Mouse (Mus musculus) CD4-positive, CD25-positive, alpha-beta regulatory T cell, adult 4 months (primary cell): ENCODE measurements around the gene Spg7. TPM values are rescaled to one million over a fixed set of nuclear protein-coding genes. Genes with fewer than 3 reads are reported as not detected.
A peak's percentile ranks its signal among the peaks of the same experiment; 100 is the strongest.
"Not testable (repeated sequence)": the region's sequence is repeated elsewhere in the genome, so short reads cannot be mapped to it uniquely, and the experiment has no call there.

Experiments used
- ATAC-seq: one replicate; pipeline ENCODE4 v1.8.0; 2017
- polyA plus RNA-seq, 2 experiments: library from polyadenylated mRNA; unstranded; fragments of 100-300 nt; shearing (Covaris generic); gene quantifications; one replicate each; pipeline ENCODE4 v1.2.1; 2017

Spg7 gene
- polyA plus RNA-seq, 2 experiments from 2014 or later, result 24.4 to 29.0 TPM

DNA sequence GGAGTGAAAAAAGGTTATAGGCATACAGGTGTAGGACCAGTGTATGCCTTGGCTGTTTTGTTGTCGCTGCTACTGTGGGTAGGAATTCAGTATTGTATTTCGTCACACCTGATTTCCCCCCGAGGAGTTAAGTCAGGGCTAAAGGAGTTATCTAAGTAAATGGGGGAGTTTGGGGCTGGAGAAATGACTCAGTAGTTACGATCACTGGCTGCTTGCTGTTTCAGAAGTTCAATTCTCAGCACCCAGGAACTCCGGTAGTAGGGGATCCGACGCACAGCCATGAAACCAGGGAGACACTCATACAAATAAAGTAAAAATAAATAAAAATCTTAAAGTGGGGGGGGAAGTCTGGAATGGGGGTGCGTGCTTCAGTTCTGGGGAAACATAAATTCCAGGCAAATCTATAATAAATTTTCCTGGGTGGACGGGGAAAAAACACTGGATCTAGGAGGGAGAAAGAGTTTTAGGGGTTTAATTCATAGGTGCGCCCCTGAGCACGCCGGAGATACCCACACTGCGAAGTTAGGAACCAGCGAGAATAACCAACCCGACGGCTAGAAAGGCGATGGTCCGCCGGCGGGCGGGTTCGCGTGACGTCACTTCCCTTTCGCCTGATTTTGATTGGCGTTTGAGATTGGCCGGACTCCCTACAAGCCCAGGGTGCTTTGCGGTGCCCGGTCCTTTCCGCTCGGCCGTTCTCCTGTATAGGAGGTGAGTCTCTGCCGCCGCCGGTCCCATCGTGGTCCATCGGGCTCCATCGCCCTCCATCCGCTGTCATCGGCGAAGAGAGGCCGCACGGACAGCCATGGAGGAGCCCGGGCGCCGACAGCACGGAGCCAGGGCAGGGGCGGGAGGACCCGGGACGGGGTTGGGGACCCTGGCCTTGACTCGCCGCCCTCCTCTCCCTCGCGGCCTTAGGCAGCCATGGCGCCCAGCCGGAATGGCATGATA lies 39.3 kb downstream of the Spg7 start, which contains the start of gene Rpl13:
Rpl13 (plus strand) TSS at position 616 of the 951 bp plus-strand sequence.
- peak; percentile 72 for ATAC-seq

DNA sequence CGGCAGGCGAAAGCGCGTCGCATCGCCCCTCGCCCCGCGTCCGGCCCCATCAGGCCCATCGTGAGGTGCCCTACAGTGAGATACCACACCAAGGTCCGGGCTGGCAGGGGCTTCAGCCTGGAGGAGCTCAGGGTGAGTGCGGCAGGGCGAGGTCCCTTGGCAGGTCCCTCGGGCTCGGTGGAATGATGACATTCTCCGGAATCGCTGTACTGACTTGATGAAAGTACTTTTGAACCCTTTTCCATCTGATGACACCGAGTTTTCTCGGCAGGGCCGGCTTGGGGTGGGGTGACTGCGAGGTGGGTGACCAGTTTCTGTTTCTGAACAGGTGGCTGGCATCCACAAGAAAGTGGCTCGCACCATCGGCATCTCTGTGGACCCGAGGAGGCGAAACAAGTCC lies 40.1 kb downstream of the Spg7 start:
- ATAC-seq, result not testable (repeated sequence)

DNA sequence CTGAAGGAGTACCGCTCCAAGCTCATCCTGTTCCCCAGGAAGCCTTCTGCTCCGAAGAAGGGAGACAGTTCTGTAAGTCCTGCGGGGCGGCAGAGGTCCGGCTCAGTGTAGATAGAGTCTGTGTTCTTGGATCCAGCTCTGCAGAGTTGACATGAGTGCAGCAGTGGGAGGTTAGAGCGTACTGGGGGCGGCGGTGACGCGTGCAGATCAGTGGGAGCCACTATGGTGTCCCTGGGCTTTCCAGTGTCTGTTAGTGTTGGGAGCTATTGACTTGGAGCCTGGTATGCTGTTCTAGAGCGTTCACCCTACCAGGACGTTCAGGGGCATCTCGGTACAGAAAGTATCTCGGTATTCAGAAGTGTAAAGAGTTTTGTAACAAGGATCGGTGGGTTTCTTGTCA lies 40.5 kb downstream of the Spg7 start:
- ATAC-seq, result no peak

DNA sequence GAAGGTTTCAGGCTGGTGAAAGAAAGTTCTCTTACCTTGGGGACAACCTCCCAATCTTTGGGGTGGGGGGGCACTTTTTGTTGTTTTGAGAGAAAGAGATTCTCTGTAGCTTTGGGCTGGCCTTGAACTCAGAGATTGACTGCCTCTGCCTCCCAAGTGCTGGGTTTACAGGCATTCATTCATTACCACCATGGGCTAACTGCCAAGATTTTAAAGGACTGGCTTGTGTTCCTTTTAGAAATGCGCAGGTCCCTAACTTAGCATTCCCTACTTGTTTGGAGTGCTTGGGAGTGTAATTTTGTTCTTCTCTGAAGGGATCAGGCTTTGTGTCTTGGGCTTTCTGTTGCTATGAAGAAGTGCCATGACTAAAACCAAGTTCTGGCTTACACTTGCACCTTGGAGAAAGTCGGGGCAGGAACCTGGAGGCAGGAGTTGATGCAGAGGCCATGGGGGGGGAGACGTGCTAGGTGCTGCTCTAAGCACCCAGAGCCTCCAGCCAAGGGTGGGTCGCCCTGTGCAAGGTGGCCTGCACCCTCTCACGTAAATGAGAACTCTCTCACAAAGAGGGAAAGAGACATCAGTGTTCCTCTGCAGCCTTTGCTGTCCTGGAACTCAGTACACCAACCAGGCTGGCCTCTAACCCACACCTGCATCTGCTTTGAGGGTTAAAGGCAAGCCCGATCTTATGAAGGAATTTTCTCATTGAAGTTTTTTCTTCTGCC lies 41.5 kb downstream of the Spg7 start:
- ATAC-seq, result no peak

DNA sequence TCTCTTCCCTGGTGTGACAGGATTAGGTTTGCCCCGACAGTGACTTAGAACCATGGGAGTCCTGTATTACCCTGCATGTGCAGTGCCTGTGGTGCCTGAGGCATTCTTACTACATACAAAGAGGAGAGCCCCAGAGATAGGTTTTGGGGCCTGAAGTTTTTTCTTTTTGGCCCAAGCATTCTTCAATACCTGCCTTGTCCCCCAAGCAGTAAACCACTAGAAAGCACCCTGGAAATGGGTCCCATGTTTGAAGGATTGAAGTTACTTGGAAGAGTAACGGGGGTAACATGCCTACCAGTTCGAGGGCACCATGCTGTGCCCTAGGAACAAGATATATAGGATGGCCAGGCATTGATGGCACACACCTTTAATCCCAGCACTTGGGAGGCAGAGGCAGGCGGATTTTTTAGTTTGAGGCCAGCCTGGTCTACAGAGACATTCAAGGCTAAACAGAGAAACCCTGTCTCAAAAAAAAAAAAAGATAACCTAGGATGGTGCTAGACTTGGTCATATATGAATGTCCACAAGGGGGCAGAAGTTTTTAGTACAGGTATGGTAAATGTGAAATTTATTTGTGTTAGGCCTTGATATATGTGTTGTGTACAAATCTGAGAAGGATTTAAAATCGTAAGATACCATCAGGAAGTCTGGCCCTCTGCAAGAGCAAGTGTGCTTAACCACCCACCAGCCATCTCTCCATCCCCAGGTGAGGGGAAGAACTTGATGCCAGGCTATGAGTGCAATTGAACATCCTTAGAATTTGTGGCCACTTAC lies 43.0 kb downstream of the Spg7 start:
- peak; percentile 29 for ATAC-seq

DNA sequence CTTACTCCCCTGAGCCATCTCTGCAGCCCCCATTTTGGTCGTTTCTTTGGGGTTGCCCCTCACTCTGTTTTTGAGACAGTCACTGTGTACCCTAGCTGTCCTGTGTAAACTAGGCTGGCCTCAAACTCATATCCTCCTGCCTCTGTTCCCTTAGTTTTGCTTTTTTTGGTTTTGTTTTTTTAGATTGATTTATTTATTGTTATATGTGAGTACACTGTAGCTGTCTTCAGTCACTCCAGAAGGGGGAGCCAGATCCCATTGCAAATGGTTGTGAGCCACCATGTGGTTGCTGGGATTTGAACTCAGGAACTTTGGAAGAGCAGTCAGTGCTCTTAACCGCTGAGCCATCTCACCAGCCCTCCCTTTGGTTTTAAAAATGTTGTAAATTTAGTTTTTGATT lies 43.8 kb downstream of the Spg7 start:
- ATAC-seq, result no peak

DNA sequence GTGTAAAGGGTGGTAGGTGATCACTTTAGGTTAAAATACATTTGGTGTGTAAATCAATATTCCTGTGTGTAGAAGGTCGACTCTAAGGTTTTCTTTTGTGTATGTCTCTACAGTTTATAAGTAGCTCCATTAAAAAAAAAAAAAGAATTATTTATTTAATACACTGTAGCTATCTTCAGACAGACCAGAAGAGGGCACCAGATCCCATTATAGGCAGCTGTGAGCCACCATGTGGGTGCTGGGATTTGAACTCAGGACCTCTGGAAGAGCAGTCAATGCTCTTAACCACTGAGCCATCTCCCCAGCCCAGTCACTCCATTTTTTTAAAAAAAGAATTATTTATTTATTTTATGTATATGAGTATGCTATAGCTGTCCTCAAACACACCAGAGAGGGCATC lies 45.3 kb downstream of the Spg7 start:
- no peak for ATAC-seq

DNA sequence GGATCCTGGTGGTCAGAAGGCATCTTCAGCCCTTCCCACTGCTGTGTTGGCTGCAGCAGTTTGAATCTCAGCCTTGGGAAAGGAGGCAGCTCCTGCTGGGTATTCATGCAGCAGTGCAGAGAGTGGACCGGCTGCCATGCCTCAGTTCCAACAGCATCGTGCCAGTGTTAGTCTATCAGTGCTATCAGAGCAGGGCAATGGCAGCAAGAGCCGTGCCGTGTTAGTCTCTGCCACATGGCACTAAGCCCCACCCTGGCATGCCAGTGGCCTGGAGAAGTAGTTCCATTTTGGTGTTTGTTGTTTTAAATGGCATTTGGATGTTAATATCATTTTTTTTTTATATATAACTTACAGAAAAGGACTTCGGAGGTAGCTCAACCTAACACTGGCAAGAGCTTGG lies 46.2 kb downstream of the Spg7 start:
- no peak for ATAC-seq

DNA sequence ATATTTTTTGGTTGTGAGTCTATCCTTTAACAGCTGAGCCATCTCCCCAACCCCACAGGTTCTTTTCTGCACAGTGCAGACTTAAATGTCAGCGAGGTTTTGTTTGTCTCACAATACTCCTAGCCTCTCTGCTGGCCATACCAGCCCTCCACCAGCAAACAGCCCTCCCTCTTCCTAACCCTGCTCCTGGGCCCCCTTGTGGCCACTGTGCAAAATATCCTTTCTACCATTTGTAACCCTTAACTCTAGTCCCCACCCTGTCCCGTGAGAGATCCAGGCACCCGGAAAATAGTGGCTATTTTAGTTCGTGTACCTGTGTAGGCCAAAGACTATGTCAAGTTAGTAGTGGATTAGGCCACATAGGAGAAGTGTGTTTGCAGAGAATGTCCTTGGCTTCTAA lies 47.9 kb downstream of the Spg7 start:
- peak; percentile 67 for ATAC-seq

DNA sequence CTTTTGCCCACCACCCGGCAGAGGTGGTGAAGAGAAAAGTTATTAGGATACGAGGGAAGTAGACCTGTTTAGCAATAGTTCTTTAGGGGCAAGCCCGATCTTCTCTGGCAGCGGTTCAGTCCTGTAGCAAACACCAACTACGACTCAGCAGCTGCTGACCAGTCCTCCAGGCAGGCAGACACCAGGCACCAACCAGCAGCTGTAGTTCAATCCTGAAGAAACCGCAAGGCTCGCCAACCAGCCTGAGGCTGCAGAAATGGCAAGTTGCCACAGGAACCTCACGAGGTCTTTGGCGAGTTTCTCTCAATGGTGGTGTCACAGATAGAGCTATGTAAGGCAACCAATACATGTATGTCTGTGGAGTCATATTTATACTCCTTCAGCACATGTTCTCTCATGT lies 50.1 kb downstream of the Spg7 start:
- no peak for ATAC-seq

DNA sequence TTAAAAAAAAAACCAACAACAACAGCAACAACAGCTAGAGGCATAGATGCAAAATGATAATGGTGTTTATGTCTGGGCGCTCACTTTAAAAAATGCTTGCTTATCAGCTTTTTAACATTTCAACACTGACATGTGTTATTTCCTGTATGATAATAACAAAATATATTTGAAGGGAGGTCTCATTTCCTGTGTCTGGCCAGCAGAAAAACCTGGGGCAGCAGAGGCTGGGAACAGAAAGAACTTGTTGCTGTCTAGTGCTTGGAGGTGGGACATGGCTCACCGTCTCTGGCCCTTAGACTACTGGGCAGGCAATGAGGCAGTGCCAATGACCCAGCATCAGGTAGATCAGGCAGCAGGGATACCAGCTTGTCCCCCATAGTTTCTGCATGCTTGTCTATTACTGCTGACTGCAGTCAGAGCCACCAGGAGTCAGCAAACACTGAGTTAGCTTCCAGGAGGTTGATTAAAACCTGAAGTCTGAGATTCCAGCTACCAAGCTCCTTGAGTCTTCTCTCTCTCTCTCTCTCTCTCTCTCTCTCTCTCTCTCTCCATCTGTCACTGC lies 51.2 kb downstream of the Spg7 start:
- ATAC-seq, result peak; percentile 58

DNA sequence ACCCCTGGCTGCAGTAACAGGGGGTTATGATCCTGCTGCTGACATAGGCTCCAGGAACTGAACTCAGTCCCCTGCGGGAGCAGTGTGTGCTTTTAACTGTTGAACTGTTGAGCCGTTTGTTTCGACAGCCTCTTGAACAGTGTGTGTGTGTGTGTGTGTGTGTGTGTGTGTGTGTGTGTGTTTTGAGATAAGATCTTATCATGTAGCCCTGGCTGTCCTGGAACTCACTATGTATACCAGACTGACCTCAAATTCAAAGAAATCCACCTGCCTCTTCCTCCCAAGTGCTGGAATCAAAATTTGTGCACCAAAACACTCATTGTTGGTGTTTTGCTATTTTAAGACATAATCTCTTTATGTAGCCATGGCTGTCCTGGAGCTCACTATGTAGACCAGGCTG lies 51.9 kb downstream of the Spg7 start:
- no peak for ATAC-seq

DNA sequence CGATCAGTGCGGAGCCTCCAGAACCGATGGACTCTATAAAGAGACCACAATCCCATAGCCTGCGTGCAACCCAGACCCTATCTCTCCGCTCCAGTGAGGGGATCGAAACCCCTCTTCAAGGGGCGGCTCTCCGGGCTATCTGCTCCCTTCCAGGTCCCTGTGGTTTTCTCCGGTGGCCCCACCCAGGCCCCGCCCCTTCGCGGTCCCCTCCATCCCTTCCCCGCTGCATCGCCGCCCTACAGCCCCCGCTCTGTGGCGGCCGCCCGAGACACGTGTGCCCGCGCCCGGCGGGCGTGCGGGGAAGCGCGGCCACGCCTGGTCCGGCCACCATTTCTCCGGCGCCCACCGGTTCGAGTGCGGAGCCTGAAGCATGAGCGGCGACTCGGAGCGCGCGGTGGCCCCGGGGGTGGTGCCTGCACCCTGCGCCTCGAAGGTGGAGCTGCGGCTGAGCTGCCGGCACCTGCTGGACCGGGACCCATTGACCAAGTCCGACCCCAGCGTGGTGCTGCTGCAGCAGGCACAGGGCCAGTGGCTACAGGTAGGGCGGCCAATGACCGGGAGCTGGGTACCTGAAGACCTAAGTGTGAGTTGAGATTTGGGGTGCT lies 54.5 kb downstream of the Spg7 start, which contains the start of gene Cpne7:
Cpne7 (plus strand) TSS at position 248 of the 605 bp plus-strand sequence.
- ATAC-seq, result peak; percentile 27

DNA sequence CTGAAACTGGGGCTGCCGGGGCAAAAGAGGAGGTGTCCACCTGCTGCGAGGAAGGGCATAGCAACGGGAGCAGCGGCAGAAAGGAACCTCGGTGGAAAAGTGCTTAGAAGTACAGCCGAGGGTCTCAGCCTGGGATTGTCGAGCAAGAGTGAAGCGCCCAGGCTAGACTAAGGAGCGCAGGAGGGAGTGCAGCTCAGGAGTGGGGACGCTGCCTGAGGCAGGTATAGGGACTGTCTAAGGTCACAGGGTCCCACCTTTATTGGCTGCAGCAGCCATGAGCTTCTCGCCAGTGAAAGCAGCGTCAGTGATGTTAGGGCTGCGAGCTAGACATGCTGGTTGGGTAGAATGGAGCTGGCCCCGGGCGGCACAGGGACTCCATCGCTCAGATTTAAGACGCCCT lies 55.0 kb downstream of the Spg7 start:
- ATAC-seq, result no peak

DNA sequence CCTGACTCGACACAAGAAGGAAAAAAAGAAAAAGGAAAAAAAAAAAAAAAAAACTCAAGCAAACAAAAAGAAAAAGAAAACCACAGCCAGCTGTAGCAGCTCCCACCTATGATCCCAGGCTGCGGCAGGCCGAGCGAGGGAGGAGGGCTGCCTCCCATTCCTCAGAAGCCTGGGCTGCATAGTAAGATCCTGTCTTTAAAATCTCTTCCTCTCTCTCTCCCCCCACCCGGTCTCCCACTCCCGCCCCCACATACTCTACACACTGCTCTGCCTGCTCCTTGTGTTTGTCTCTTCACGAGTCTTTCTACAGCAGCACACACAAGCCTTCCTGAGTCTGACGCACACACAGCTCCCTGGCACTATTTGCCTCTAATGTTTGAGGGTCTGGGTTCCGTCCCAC lies 59.3 kb downstream of the Spg7 start:
- no peak for ATAC-seq

DNA sequence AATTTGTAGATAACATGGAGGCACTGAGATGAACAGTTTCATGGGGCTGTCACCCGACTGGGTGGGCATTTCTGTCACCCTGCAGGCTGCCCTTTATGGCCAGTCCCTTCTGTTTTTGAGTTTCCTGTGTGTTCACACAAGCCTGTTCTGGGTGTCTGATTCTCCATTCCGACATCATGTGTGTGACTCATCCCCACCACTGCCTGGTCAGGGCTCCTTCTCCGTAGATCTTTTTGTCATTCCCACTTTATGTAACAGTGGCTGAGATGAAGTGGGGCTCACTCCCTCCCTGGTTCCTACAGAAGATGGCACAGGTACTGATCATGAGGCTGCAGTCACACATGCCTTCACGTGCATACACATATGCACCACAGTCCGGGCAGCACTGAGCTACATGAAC lies 59.9 kb downstream of the Spg7 start:
- ATAC-seq, result no peak

DNA sequence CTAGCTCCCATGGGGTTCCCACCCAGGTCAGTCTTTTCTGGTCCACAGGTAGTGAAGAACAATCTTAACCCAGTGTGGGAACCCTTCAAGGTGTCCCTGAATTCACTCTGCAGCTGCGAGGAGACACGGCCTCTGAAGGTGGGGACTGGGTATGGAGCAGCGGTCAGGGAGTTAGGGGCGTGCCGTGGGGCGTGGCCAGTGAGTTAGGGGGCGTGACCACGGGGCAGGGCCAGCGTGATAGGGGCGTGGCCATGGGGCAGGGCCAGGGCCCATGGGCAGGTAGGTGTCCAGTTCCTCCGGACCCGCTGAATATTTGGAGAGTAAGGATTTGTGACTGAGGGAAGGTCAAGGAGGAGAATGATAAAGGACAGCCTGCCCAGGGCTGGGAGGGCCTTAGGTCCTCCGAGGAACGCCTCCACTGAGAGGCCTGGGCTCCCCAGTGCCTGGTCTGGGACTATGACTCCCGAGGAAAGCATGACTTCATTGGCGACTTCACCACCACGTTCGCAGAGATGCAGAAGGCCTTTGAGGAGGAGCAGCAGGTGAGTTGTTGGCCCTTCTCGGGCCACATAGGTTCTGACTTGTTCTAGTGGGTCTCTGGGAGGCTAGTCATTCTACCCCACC lies 63.6 kb downstream of the Spg7 start:
- ATAC-seq, result no peak

DNA sequence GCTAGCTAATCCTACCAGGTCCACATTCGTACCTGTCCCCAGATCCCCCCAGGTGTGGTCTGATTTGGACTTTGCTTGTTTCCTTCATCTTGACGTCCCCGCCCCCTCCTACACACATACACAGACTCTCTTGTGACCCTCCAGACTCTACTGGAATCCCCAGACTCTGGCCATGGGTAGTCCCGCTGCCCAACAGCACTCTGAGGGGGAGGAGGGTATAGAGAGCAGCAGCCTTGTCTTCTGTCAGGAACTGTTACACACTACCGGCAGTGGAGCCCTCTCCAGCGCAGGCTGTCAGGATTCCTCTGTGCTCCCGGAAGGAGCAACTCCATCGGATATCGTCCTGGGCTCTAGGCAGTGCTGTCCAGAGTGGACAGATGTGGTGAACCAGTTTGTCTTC lies 68.3 kb downstream of the Spg7 start:
- no peak for ATAC-seq

DNA sequence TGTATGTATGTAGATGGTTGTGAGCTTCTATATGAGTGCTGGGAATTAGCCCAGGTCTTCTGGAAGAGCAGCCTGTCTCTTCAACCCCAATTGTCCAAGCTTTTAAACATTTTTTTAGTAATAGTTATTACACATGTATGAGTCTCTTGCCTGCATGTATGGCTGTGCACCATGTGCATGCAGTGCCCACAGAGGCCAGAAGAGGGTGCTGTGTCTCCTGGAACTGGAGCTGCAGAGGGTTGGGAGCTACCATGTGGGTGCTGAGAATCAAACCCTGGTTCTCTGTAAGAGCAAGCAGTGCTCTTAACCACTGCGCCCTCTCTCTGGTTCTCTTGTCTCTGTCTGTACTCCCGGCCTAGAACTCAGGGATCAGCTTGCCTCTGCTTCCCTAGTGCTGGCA lies 70.2 kb downstream of the Spg7 start:
- no peak for ATAC-seq

DNA sequence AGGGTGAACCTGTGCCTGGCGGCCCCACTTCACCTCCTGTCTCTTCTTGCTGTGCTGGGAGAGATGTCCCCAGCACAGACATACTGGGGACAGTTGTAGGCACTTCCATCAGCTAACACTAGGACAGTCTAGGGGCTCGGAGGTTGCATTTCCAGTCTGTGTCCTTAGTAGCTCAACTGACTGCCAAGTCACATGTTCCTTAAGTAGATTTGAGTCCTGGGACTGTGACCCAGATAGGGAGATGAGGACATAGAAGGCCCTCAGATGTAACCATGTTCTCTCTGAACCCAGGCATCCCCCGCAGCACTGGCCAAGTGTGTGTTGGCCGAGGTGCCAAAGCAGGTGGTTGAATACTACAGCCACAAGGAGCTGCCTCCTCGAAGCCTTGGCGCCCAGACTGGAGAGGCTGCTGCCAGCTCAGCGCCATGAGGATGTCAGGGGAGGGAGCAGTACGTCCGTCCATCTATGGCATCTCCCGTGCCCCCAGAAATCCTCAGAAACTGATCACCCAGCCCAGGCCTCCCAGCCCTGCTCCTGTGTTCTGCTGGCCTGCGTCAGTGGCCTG lies 71.5 kb downstream of the Spg7 start:
- ATAC-seq, result no peak

DNA sequence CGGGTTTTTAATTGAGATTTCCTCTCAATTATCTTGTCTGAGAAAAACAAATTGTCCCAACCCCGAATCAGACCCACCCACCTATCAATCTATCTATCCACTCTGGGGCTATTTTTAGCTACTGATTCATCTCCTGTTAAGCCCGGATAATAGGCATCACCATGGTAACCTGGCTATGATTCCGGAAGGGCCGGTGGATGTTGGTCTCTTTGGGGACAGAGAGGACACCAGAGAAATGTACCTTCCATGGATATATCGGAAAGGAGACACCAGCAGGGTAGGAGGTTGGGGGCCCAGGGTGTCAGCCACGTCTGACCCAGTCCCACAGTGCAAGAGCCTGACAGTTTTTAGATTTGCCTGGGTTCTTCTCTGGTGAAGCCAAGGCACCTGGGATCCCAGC lies 72.7 kb downstream of the Spg7 start:
- no peak for ATAC-seq
